Mouse (Mus musculus) MEL (cell line): ENCODE data around the gene Chmp5. TPM values are rescaled to one million over a fixed set of nuclear protein-coding genes. Genes with fewer than 3 reads are reported as not detected.

Experiments used
- DNase-seq: peaks from one replicate; pipeline ENCODE4 v3.0.0; 2011; ENCODE audit warnings: low read depth, low spot score
- H3K27ac ChIP-seq: 2 replicates; pipeline ENCODE4 v1.5.1; 2012; ENCODE audit warnings: low read depth, mild to moderate bottlenecking, control low read depth, low read length, moderate library complexity; ENCODE audit not compliant: control insufficient read depth
- H3K27me3 ChIP-seq, 2 experiments: fragments of 150-350 bp in 1 of 2; sonication (generic) in 1 of 2; 2 replicates each; pipeline ENCODE4 v1.6.1; 2012; ENCODE audit warnings: low read length in 2 of 2, mild to moderate bottlenecking in 2 of 2, improper control_type of control experiment in 1 of 2, moderate library complexity in 1 of 2; ENCODE audit not compliant: insufficient read depth in 2 of 2, control insufficient read depth in 1 of 2
- H3K36me3 ChIP-seq, 2 experiments: 2 replicates each; pipeline ENCODE4 v1.6.1; 2012 to 2014; ENCODE audit warnings: low read length in 2 of 2, improper control_type of control experiment in 1 of 2, inconsistent platforms in 1 of 2, mild to moderate bottlenecking in 1 of 2; ENCODE audit not compliant: insufficient read depth in 2 of 2, control insufficient read depth in 1 of 2
- H3K4me1 ChIP-seq, 2 experiments: fragments of 150-350 bp in 1 of 2; sonication (generic) in 1 of 2; 2 replicates each; pipeline ENCODE4 v1.6.1; 2012; ENCODE audit warnings: low read length in 2 of 2, improper control_type of control experiment in 1 of 2, mild to moderate bottlenecking in 1 of 2; ENCODE audit not compliant: insufficient read depth in 2 of 2, control insufficient read depth in 1 of 2
- H3K4me3 ChIP-seq, 2 experiments: fragments of 150-350 bp in 1 of 2; sonication (generic) in 1 of 2; 2 replicates each; pipeline ENCODE4 v1.5.1; 2012; ENCODE audit warnings: low read depth in 2 of 2, low read length in 2 of 2, mild to moderate bottlenecking in 2 of 2, moderate library complexity in 2 of 2, control low read depth in 1 of 2, improper control_type of control experiment in 1 of 2; ENCODE audit not compliant: control insufficient read depth in 1 of 2, insufficient read depth in 1 of 2
- H3K79me2 ChIP-seq: 2 replicates; pipeline ENCODE4 v1.6.1; 2012; ENCODE audit warnings: mild to moderate bottlenecking, low read length, moderate library complexity; ENCODE audit not compliant: control insufficient read depth, poor library complexity, insufficient read depth
- H3K9ac ChIP-seq: 2 replicates; pipeline ENCODE4 v1.6.1; 2012; ENCODE audit warnings: low read depth, mild to moderate bottlenecking, control low read depth, low read length, moderate library complexity; ENCODE audit not compliant: control insufficient read depth, poor library complexity, severe bottlenecking
- H3K9me3 ChIP-seq: fragments of 150-350 bp; sonication (generic); replicated peaks from 2 replicates; pipeline ENCODE4 v1.6.1; 2012; ENCODE audit warnings: mild to moderate bottlenecking, low read length, improper control_type of control experiment, moderate library complexity; ENCODE audit not compliant: insufficient read depth
- BHLHE40 ChIP-seq: IDR thresholded peaks from 2 replicates; pipeline ENCODE4 v1.6.1; 2012; ENCODE audit warnings: low read depth, mild to moderate bottlenecking, inconsistent platforms, low read length, improper control_type of control experiment, borderline replicate concordance
- CHD1 ChIP-seq: IDR thresholded peaks from 2 replicates; pipeline ENCODE4 v1.6.1; 2012; ENCODE audit warnings: low read depth, mild to moderate bottlenecking, inconsistent platforms, low read length, improper control_type of control experiment
- ELF1 ChIP-seq: IDR thresholded peaks from 2 replicates; pipeline ENCODE4 v1.6.1; 2014; ENCODE audit warnings: low read depth, mild to moderate bottlenecking, inconsistent platforms, low read length, improper control_type of control experiment, moderate library complexity
- ETS1 ChIP-seq: IDR thresholded peaks from 2 replicates; pipeline ENCODE4 v1.6.1; 2012; ENCODE audit warnings: low read depth, mild to moderate bottlenecking, inconsistent platforms, low read length, improper control_type of control experiment, moderate library complexity
- GABPA ChIP-seq: IDR thresholded peaks from 2 replicates; pipeline ENCODE4 v1.6.1; 2012; ENCODE audit warnings: low read depth, mild to moderate bottlenecking, inconsistent platforms, low read length, improper control_type of control experiment, moderate library complexity
- GATA1 ChIP-seq: IDR thresholded peaks from 2 replicates; pipeline ENCODE4 v1.6.1; 2011; ENCODE audit warnings: low read depth, low read length, improper control_type of control experiment
- HCFC1 ChIP-seq: IDR thresholded peaks from 2 replicates; pipeline ENCODE4 v1.6.1; 2012; ENCODE audit warnings: low read depth, mild to moderate bottlenecking, inconsistent platforms, low read length, improper control_type of control experiment, moderate library complexity
- JUND ChIP-seq: IDR thresholded peaks from 2 replicates; pipeline ENCODE4 v1.6.1; 2011; ENCODE audit warnings: low read depth, mild to moderate bottlenecking, improper control_type of control experiment, low read length
- KAT2A ChIP-seq: conservative IDR thresholded peaks from 2 replicates; pipeline ENCODE4 v1.6.1; 2012; ENCODE audit warnings: low read depth, low read length, improper control_type of control experiment, inconsistent platforms
- MAFK ChIP-seq: IDR thresholded peaks from 2 replicates; pipeline ENCODE4 v1.6.1; 2011; ENCODE audit warnings: low read depth, mild to moderate bottlenecking, low read length, improper control_type of control experiment, borderline replicate concordance
- MAX ChIP-seq: IDR thresholded peaks from 2 replicates; pipeline ENCODE4 v1.6.1; 2011; ENCODE audit warnings: low read length, improper control_type of control experiment
- MAZ ChIP-seq: IDR thresholded peaks from 2 replicates; pipeline ENCODE4 v1.6.1; 2012; ENCODE audit warnings: low read depth, mild to moderate bottlenecking, inconsistent platforms, low read length, improper control_type of control experiment
- MEF2A ChIP-seq: IDR thresholded peaks from 2 replicates; pipeline ENCODE4 v1.6.1; 2014; ENCODE audit warnings: low read depth, mild to moderate bottlenecking, inconsistent platforms, low read length, improper control_type of control experiment; ENCODE audit not compliant: poor library complexity, insufficient replicate concordance, severe bottlenecking; ENCODE audit errors: extremely low read depth
- MXI1 ChIP-seq: IDR thresholded peaks from 2 replicates; pipeline ENCODE4 v1.6.1; 2011; ENCODE audit warnings: mild to moderate bottlenecking, low read depth, low read length, improper control_type of control experiment
- MYB ChIP-seq: IDR thresholded peaks from 2 replicates; pipeline ENCODE4 v1.6.1; 2011; ENCODE audit warnings: mild to moderate bottlenecking, low read depth, low read length, improper control_type of control experiment
- MYC ChIP-seq: IDR thresholded peaks from 2 replicates; pipeline ENCODE4 v1.6.1; 2011; ENCODE audit warnings: low read depth, mild to moderate bottlenecking, low read length, improper control_type of control experiment, moderate library complexity
- NRF1 ChIP-seq: IDR thresholded peaks from 2 replicates; pipeline ENCODE4 v1.6.1; 2014; ENCODE audit warnings: low read depth, mild to moderate bottlenecking, inconsistent platforms, low read length, improper control_type of control experiment, moderate library complexity; ENCODE audit not compliant: poor library complexity, insufficient read depth, severe bottlenecking
- POLR2A ChIP-seq, 2 experiments: IDR thresholded peaks; 2 replicates each; pipeline ENCODE4 v1.6.1; 2011 to 2012; ENCODE audit warnings: low read length in 2 of 2, mild to moderate bottlenecking in 2 of 2, control low read depth in 1 of 2, improper control_type of control experiment in 1 of 2, low read depth in 1 of 2, moderate library complexity in 1 of 2; ENCODE audit not compliant: control insufficient read depth in 1 of 2, insufficient read depth in 1 of 2, poor library complexity in 1 of 2
- RCOR1 ChIP-seq: IDR thresholded peaks from 2 replicates; pipeline ENCODE4 v1.6.1; 2012; ENCODE audit warnings: low read depth, mild to moderate bottlenecking, inconsistent platforms, low read length, improper control_type of control experiment
- SMC3 ChIP-seq: IDR thresholded peaks from 2 replicates; pipeline ENCODE4 v1.6.1; 2011; ENCODE audit warnings: low read depth, low read length, improper control_type of control experiment
- TAL1 ChIP-seq: IDR thresholded peaks from 2 replicates; pipeline ENCODE4 v1.6.1; 2012; ENCODE audit warnings: mild to moderate bottlenecking, inconsistent platforms, low read length, moderate library complexity, mixed read lengths
- TBP ChIP-seq: IDR thresholded peaks from 2 replicates; pipeline ENCODE4 v1.8.0; 2011; ENCODE audit warnings: low read depth, low read length, improper control_type of control experiment
- TCF12 ChIP-seq: IDR thresholded peaks from 2 replicates; pipeline ENCODE4 v1.6.1; 2014; ENCODE audit warnings: low read depth, mild to moderate bottlenecking, inconsistent platforms, low read length, improper control_type of control experiment, moderate library complexity
- UBTF ChIP-seq: IDR thresholded peaks from 2 replicates; pipeline ENCODE4 v1.6.1; 2012; ENCODE audit warnings: low read depth, mild to moderate bottlenecking, inconsistent platforms, low read length, improper control_type of control experiment, moderate library complexity, borderline replicate concordance; ENCODE audit not compliant: insufficient read depth
- USF1 ChIP-seq: IDR thresholded peaks from 2 replicates; pipeline ENCODE4 v1.6.1; 2014; ENCODE audit warnings: low read depth, mild to moderate bottlenecking, inconsistent platforms, low read length, improper control_type of control experiment, moderate library complexity
- USF2 ChIP-seq, 2 experiments: IDR thresholded peaks; 2 replicates each; pipeline ENCODE4 v1.6.1; 2011 to 2012; ENCODE audit warnings: improper control_type of control experiment in 2 of 2, low read length in 2 of 2, borderline replicate concordance in 1 of 2, inconsistent platforms in 1 of 2, low read depth in 1 of 2, mild to moderate bottlenecking in 1 of 2; ENCODE audit not compliant: insufficient read depth in 1 of 2
- ZC3H11A ChIP-seq: IDR thresholded peaks from 2 replicates; pipeline ENCODE4 v1.6.1; 2012; ENCODE audit warnings: low read depth, mild to moderate bottlenecking, inconsistent platforms, low read length, improper control_type of control experiment
- ZKSCAN1 ChIP-seq: IDR thresholded peaks from 2 replicates; pipeline ENCODE4 v1.6.1; 2012; ENCODE audit warnings: low read depth, mild to moderate bottlenecking, inconsistent platforms, low read length, improper control_type of control experiment, moderate library complexity
- ZMIZ1 ChIP-seq: IDR thresholded peaks from 2 replicates; pipeline ENCODE4 v1.6.1; 2012; ENCODE audit warnings: low read depth, mild to moderate bottlenecking, inconsistent platforms, low read length, improper control_type of control experiment, moderate library complexity
- ZNF384 ChIP-seq: IDR thresholded peaks from 2 replicates; pipeline ENCODE4 v1.6.1; 2012; ENCODE audit warnings: low read depth, mild to moderate bottlenecking, inconsistent platforms, low read length, improper control_type of control experiment
- polyA plus RNA-seq, 2 experiments: library from polyadenylated mRNA; stranded (reverse) in 1 of 2; unstranded in 1 of 2; fragments of >175 nt in 1 of 2; fragments of >200 nt in 1 of 2; gene quantifications; 2 replicates each; pipeline versions ENCODE4 v1.2.1 to v1.2.4; 2012; ENCODE audit warnings: low replicate concordance in 2 of 2, low read depth in 1 of 2; ENCODE audit not compliant: insufficient read length in 2 of 2, insufficient read depth in 1 of 2, missing spikeins in 1 of 2
- total RNA-seq: library from RNA; depleted of rRNA; stranded (reverse); fragments of 300-350 nt; gene quantifications from 2 replicates; pipeline ENCODE4 v1.2.3, GENCODE M21; 2012

Gene Chmp5
- total and polyA plus RNA-seq, 3 experiments = 34.7 to 38.5 TPM; not detected in 1

DNA sequence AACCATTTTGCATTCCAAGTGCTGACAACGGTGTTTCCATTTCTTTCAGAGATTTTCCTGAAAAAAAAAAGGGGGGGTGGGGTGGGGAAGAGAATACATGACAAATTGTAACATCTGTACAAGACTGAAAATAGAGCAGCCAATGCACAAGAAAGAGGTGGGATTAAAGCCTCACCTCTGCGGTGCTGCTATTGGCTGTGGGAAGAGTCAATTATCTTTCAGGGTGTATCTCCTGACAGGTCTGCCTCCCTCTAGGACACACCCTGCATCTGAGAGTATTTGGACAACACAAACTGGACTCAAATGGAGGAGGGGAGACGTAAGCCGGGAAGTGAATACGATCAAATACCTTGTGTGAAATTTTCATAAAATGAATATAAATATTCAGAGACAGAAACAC, 4.6 kb upstream of the Chmp5 start:
- Histone ChIP-seq H3K9me3 (no peaks in the 10 kb centered on the region), H3K27ac (no peak overlapping the region), H3K4me3 (no peak overlapping the region), H3K4me1 (peaks cover 0 to 3% of the 10 kb centered on the region in 2 experiments; a peak in 2 of 4 replicates), H3K79me2 (peaks cover 25% of the 10 kb centered on the region), H3K9ac (no peak overlapping the region), H3K36me3 (peaks cover 15 to 37% of the 10 kb centered on the region in 2 experiments), H3K27me3 (no peaks in the 10 kb centered on the region)
- no peak for TF ChIP-seq TBP
- DNase-seq = peak; percentile 18

- peaks cover 17 to 22% of the 10 kb centered on the region in 2 experiments for H3K36me3 ChIP-seq
- H3K27ac ChIP-seq = peak overlapping the region; percentile 30
- H3K79me2 ChIP-seq = peaks cover 30% of the 10 kb centered on the region
- DNase-seq = peak; percentile 66
- H3K27me3 ChIP-seq = no peaks in the 10 kb centered on the region
- peak overlapping the region; percentile 75 for H3K9ac ChIP-seq
- H3K4me3 ChIP-seq = peak overlapping the region; percentile 88 to 95
- no peaks in the 10 kb centered on the region for H3K9me3 ChIP-seq
- H3K4me1 ChIP-seq = peaks cover 4 to 8% of the 10 kb centered on the region in 2 experiments; a peak in 3 of 4 replicates
- peak; percentile 76; the same call in 1 of the 2 replicates for TF ChIP-seq ZNF384
- TF ChIP-seq HCFC1 = no peak
- no peak for TF ChIP-seq UBTF
- TF ChIP-seq JUND = no peak
- no peak for TF ChIP-seq MXI1
- no peak for TF ChIP-seq USF2 (IDR thresholded peaks at IDR 0.05; ENCODE audit: borderline replicate concordance in 1 of 2, insufficient read depth in 1 of 2, low read depth in 1 of 2, low read length in 2 of 2)
- TF ChIP-seq MYC = no peak
- TF ChIP-seq ZMIZ1 = no peak
- no peak for TF ChIP-seq TBP
- no peak for TF ChIP-seq SMC3
- no peak for TF ChIP-seq MAX
- no peak for TF ChIP-seq NRF1
- TF ChIP-seq TCF12 = peak; percentile 52; the same call in 1 of the 2 replicates
- no peak for TF ChIP-seq GABPA
- no peak for TF ChIP-seq POLR2A (IDR thresholded peaks at IDR 0.05; ENCODE audit: control insufficient read depth in 1 of 2, insufficient read depth in 1 of 2, low read depth in 1 of 2, low read length in 2 of 2, poor library complexity in 1 of 2)
- peak; percentile 86; the same call in 1 of the 2 replicates for TF ChIP-seq MAFK
- peak; percentile 35; the same call in 1 of the 2 replicates for TF ChIP-seq TAL1
- no peak for TF ChIP-seq MEF2A
- no peak for TF ChIP-seq USF1
- no peak for TF ChIP-seq BHLHE40
- no peak for TF ChIP-seq ZKSCAN1
- TF ChIP-seq GATA1 = peak; percentile 60
- TF ChIP-seq MYB = no peak
- no peak for TF ChIP-seq ZC3H11A
- TF ChIP-seq ELF1 = no peak
- TF ChIP-seq KAT2A = no peak
- no peak for TF ChIP-seq ETS1
- no peak for TF ChIP-seq MAZ
- TF ChIP-seq RCOR1 = no peak
- no peak for TF ChIP-seq CHD1
These were observed 1.6 kb upstream of the Chmp5 start for GRCm38 (mm10) chr4:40946516-40947121.
